Mouse (Mus musculus) lung, adult 2 months (tissue): ENCODE data around the gene Ccdc122.

Experiments
- CTCF ChIP-seq: fragments of 200-500 bp; IDR thresholded peaks from 2 replicates; pipeline ENCODE4 v1.5.1; 2011; ENCODE audit warnings: mild to moderate bottlenecking, low read length, control low read depth; ENCODE audit not compliant: insufficient read depth
- POLR2A ChIP-seq: fragments of 200-500 bp; IDR thresholded peaks from 2 replicates; pipeline ENCODE4 v1.6.1; 2011; ENCODE audit warnings: low read depth, mild to moderate bottlenecking, control low read depth, low read length, borderline replicate concordance; ENCODE audit errors: extremely low read depth

DNA sequence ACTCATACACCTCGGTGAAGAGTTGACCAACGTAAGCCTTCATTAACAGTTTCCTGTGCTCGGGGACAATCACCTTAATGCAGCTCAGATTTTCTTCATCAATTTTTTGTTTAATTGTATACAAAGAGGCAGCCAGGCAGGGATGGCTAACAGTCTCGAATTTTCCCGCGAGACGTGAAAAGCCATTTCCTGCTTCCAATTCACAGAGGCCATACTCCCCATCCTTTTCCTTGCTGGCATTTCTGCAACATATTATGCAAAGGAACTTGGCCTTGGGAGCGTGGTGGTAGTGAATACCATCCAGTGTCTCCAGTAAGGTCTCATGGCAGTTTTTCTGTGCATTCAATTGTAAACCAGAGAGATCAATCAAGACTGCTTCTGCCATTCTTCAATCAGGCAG lies 1.6 kb upstream of the Ccdc122 start:
- TF ChIP-seq CTCF (no peak), POLR2A (no peak)
